Mouse (Mus musculus): ENCODE results near the gene Frat2. TPM values are rescaled to one million over a fixed set of nuclear protein-coding genes. Genes with fewer than 3 reads are reported as not detected.

Gene Frat2
- polyA plus RNA-seq, 1 experiment from 2014 or later = 1.2 TPM

- Histone ChIP-seq H3K9me3 (ENCODE audit: control insufficient read depth, low read length) (no peaks in the 10 kb centered on the region), H3K9ac (ENCODE audit: low read length) (no peak overlapping the region), H3K36me3 (ENCODE audit: control insufficient read depth, insufficient read depth, low read length) (peaks cover 4% of the 10 kb centered on the region; the same call in 1 of the 2 replicates), H3K4me1 (ENCODE audit: control insufficient read depth in 2 of 2, insufficient read depth in 2 of 2, low read length in 2 of 2) (peaks cover 2 to 10% of the 10 kb centered on the region in 2 experiments), H3K4me2 (ENCODE audit: low read length) (no peak overlapping the region), H3K27me3 (ENCODE audit: control insufficient read depth, insufficient read depth, low read length) (no peaks in the 10 kb centered on the region), H3K4me3 (ENCODE audit: control insufficient read depth in 1 of 2, insufficient read depth in 1 of 2, low read depth in 1 of 2, low read length in 2 of 2) (no peak overlapping the region), H3K27ac (replicated peaks in 1 of 2; ENCODE audit: control insufficient read depth in 1 of 2, insufficient read depth in 1 of 2, low read depth in 2 of 2, low read length in 2 of 2) (no peak overlapping the region)
- no peak for ATAC-seq (ENCODE audit: insufficient number of reproducible peaks, insufficient read depth, low FRiP score, low read depth)
- WGBS = 92% methylated on average over 3 of the region's 3 CpGs
Observed at GRCm38 (mm10) chr19:41796148-41796760, 51.7 kb downstream of the Frat2 start.

Other genes starting within 250 kb of the Frat2 start
- not detected in 2 replicates for gene Slit1, start 104.5 kb downstream of the Frat2 start, polyA plus RNA-seq (2014; fragmentation: Nextera tagmentation; extraction: Ambion mirVana)
- gene Arhgap19, start 46.1 kb downstream of the Frat2 start, polyA plus RNA-seq (2014; fragmentation: Nextera tagmentation; extraction: Ambion mirVana) = 13.9 and 14.2 TPM in 2 replicates
- gene Frat1, start 18.2 kb downstream of the Frat2 start, polyA plus RNA-seq (2014; fragmentation: Nextera tagmentation; extraction: Ambion mirVana) = 2.4 and 2.6 TPM in 2 replicates
- gene Rrp12, start 48.0 kb upstream of the Frat2 start, polyA plus RNA-seq (2014; fragmentation: Nextera tagmentation; extraction: Ambion mirVana) = 5.8 and 6.4 TPM in 2 replicates
- gene Pgam1, start 63.8 kb upstream of the Frat2 start, polyA plus RNA-seq (2014; fragmentation: Nextera tagmentation; extraction: Ambion mirVana) = 787 and 805 TPM in 2 replicates
- 40.8 and 42.0 TPM in 2 replicates for gene Exosc1, start 85.3 kb upstream of the Frat2 start, polyA plus RNA-seq (2014; fragmentation: Nextera tagmentation; extraction: Ambion mirVana)
- gene Zdhhc16, start 85.3 kb upstream of the Frat2 start, polyA plus RNA-seq (2014; fragmentation: Nextera tagmentation; extraction: Ambion mirVana) = 42.3 and 47.8 TPM in 2 replicates
- gene Mms19, start 133.0 kb upstream of the Frat2 start, polyA plus RNA-seq (2014; fragmentation: Nextera tagmentation; extraction: Ambion mirVana) = 24.4 and 28.3 TPM in 2 replicates
- 11.8 and 13.2 TPM in 2 replicates for gene Ubtd1, start 133.6 kb upstream of the Frat2 start, polyA plus RNA-seq (2014; fragmentation: Nextera tagmentation; extraction: Ambion mirVana)
- gene Ankrd2, start 187.9 kb upstream of the Frat2 start, polyA plus RNA-seq (2014; fragmentation: Nextera tagmentation; extraction: Ambion mirVana) = not detected in 2 replicates
- 0.74 and 0.76 TPM in 2 replicates for gene Hoga1, start 197.5 kb upstream of the Frat2 start, polyA plus RNA-seq (2014; fragmentation: Nextera tagmentation; extraction: Ambion mirVana)
- gene 4933411K16Rik, start 204.1 kb upstream of the Frat2 start, polyA plus RNA-seq (2014; fragmentation: Nextera tagmentation; extraction: Ambion mirVana) = not detected in 2 replicates
- gene Morn4, start 238.2 kb upstream of the Frat2 start, polyA plus RNA-seq (2014; fragmentation: Nextera tagmentation; extraction: Ambion mirVana) = 14.0 and 15.6 TPM in 2 replicates
- gene Pi4k2a, start 242.3 kb upstream of the Frat2 start, polyA plus RNA-seq (2014; fragmentation: Nextera tagmentation; extraction: Ambion mirVana) = 19.2 and 20.2 TPM in 2 replicates